Mouse (Mus musculus): ENCODE data around the gene AU022252. TPM values are rescaled to one million over a fixed set of nuclear protein-coding genes. Genes with fewer than 3 reads are reported as not detected.
"Not testable (repeated sequence)": the region's sequence is repeated elsewhere in the genome, so short reads cannot be mapped to it uniquely, and the experiment has no call there.

The AU022252 gene
- polyA plus RNA-seq (2015; fragmentation: Nextera tagmentation; extraction: Ambion mirVana) = 28.1 and 30.9 TPM in 2 replicates

DNA sequence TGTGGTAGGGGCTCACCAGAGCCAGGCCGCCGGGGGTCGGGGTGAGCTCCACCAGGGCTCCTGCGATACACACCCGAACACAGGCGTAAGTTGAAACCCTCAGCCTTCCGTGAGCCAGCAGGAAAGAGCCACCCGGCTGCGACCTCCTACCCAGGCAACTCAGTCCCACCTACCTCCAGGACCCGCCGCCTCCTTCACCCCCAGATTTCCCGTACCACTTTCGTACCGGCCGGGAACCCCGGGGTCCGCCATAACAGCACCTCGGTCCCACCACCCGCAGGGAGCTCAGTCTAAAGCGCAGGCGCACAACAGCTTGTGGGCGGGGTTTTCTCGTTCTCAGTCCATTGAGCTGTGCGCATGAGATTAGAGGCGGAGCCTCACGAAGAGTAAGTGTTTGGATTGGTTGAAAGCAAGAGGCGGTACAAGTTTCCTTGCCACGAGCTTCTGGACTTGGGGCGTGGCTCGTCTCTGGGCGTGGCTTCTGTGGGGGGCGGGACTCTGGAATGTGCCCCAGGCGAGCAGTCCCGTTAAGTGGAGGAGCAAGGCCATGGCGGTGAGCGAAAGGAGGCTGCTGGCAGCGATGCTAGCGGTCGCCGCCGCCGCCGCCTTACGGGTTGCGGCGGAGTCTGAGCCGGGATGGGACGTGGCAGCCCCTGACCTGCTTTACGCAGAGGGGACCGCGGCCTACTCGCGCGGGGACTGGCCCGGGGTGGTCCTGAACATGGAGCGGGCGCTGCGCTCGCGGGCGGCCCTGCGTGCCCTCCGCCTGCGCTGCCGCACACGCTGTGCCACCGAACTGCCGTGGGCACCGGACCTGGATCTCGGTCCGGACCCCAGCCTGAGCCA, at the start of gene AU022252, which contains the start of gene P3h1:
TSS of gene AU022252 (minus strand) at position 303 of the 846 bp plus-strand sequence.
TSS of gene P3h1 (plus strand) at position 506 of the 846 bp plus-strand sequence.
- peaks cover 10% of the 10 kb centered on the region; the same call in 1 of the 2 replicates for H3K36me3 ChIP-seq
- under 1% methylated on average over 71 of the region's 71 CpGs for WGBS

DNA sequence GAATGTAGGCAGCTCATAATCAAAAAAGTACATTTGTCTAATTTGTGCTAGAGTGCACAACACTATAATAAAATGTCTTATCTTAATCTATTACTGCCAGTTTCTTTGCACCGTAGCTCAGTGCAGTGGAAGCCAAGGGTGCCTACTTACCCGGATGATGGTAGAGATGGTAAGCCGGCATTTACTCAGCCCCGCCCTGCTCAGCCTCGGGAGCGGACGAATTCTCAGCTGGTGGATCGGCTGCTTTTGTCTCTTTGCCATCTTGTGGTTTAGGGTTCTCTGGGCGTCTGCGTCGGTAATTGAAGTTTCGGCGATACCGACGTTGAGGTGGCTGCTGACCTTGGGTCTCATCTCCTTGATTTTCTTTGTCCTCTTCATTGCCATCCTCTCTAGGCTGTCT, 46.3 kb upstream of the AU022252 start:
- H3K4me1 ChIP-seq (replicated peaks); H3K27me3 ChIP-seq (replicated peaks); H3K27ac ChIP-seq; ATAC-seq; H3K9me3 ChIP-seq; H3K4me3 ChIP-seq (replicated peaks); H3K9ac ChIP-seq; H3K4me2 ChIP-seq (replicated peaks): not testable (repeated sequence)
- H3K36me3 ChIP-seq = peaks cover 60% of the 10 kb centered on the region
- 81% methylated on average over 15 of the region's 15 CpGs for WGBS

More for the DNA sequence above, at the start of gene AU022252, which contains the start of gene P3h1:
- peak within 1 kb of the TSS; percentile 82 for H3K9ac ChIP-seq
- peak within 1 kb of the TSS; percentile 54 for H3K27ac ChIP-seq
- no peaks in the 10 kb centered on the region for H3K27me3 ChIP-seq (replicated peaks)
- H3K4me2 ChIP-seq (replicated peaks) = peak within 1 kb of the TSS; percentile 79
- H3K9me3 ChIP-seq = no peaks in the 10 kb centered on the region
- peak within 1 kb of the TSS; percentile 68 for H3K4me3 ChIP-seq (replicated peaks)
- 0 out of 2 replicates have a peak, but pooled peaks cover 7% of the 10 kb centered on the region for H3K4me1 ChIP-seq (replicated peaks)
- peak; percentile 98 for ATAC-seq

DNA sequence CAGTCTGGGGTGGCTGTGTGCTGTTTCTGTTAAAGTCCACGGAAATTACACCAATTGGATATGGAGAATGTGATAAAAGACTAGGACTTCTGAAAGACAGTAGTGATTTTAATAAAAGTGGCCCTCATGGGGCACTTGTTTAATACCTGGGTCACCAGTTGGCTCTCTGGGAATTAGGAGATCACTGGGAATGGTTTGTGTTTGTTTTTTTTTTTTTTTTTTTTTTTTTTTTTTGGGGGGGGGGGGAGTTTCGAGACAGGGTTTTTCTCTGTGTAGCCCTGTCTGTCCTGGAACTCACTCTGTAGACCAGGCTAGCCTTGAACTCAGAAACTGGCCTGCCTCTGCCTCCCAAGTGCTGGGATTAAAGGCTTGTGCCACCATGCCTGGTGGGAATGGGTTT, 43.2 kb upstream of the AU022252 start:
- H3K9ac ChIP-seq = no peak overlapping the region
- no peak overlapping the region for H3K4me2 ChIP-seq (replicated peaks)
- H3K27ac ChIP-seq = no peak overlapping the region
- no peak for ATAC-seq
- WGBS = 69% methylated on average over 2 of the region's 2 CpGs
- no peaks in the 10 kb centered on the region for H3K4me1 ChIP-seq (replicated peaks)
- H3K36me3 ChIP-seq = peaks cover 54% of the 10 kb centered on the region
- no peak overlapping the region for H3K4me3 ChIP-seq (replicated peaks)
- no peaks in the 10 kb centered on the region for H3K9me3 ChIP-seq
- no peaks in the 10 kb centered on the region for H3K27me3 ChIP-seq (replicated peaks)

DNA sequence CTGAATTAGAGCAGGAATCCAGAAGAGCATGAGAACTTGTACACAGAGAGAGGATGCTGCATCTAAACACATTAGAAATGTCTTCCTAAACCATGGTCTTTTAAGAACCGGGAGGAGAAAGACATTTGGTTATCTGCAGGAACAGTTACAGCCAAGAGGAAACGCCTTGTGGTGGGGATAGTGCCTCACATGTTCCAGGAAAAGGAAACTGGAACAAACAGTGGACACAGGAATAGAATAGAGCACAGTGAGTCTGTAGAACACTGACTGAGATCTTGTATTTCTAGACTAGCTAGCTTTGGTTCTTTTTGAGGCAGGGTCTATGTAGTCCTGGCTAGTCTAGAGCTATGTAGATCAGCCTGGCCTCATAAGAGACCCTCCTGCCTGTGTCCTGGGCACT, 42.7 kb upstream of the AU022252 start:
- WGBS = 61% methylated on average over 2 of the region's 2 CpGs
- Histone ChIP-seq H3K4me2 (replicated peaks) (no peak overlapping the region), H3K4me3 (replicated peaks) (no peak overlapping the region), H3K27me3 (replicated peaks) (no peaks in the 10 kb centered on the region), H3K9ac (no peak overlapping the region), H3K9me3 (no peaks in the 10 kb centered on the region), H3K27ac (no peak overlapping the region), H3K4me1 (replicated peaks) (no peaks in the 10 kb centered on the region), H3K36me3 (peaks cover 54% of the 10 kb centered on the region; the same call in 1 of the 2 replicates)
- ATAC-seq = no peak

DNA sequence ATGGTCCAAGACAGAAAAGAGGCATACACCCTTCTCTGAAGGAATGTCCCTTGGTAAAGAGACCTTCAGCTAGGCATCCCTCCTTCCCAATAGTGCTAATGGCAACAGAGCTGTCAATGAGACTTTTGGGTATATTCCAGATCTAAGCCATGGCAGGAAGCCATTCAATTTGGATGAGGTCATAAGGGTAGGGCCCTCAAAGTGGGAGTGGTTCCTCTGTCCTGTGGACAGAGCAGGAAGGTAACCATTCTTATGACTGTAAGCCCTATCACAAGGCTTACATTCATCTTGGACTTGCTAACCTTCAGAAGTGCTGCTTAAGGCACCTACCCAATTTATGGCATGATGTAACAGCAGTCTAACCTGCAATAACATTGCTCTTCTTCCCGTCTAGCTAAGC, 42.1 kb upstream of the AU022252 start:
- Histone ChIP-seq H3K4me2 (replicated peaks) (no peak overlapping the region), H3K4me3 (replicated peaks) (no peak overlapping the region), H3K27me3 (replicated peaks) (no peaks in the 10 kb centered on the region), H3K9ac (no peak overlapping the region), H3K36me3 (peaks cover 52% of the 10 kb centered on the region; the same call in 1 of the 2 replicates), H3K4me1 (replicated peaks) (no peaks in the 10 kb centered on the region), H3K27ac (no peak overlapping the region), H3K9me3 (no peaks in the 10 kb centered on the region)
- 0 out of 2 replicates have a peak, but pooled peaks have one; percentile 37 for ATAC-seq
- WGBS = 60% methylated on average over 1 of the region's 1 CpGs

DNA sequence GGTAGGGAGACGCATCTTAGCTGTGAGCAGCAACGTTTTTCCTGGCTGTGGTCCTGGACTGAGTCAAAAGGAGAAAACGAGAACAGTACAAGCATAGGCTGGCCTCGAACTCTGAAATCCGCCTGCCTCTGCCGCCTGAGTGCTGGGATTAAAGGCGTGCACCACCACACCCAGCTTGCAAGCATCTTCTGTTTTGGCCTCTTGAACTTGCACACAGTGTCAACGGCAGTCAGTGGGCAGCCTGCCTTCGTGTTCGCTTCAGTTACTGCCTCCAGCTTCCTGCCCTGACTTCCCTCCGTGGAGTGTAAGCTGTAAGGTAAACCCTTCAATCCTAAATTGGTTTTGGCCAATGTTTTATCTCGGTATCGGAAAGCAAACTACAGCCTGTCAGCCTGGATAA, 34.1 kb upstream of the AU022252 start:
- ATAC-seq = no peak
- 0 out of 2 replicates have a peak, but pooled peaks cover 7% of the 10 kb centered on the region for H3K36me3 ChIP-seq
- no peaks in the 10 kb centered on the region for H3K9me3 ChIP-seq
- 71% methylated on average over 13 of the region's 13 CpGs for WGBS
- no peak overlapping the region for H3K4me2 ChIP-seq (replicated peaks)
- H3K4me3 ChIP-seq (replicated peaks) = no peak overlapping the region
- H3K9ac ChIP-seq = no peak overlapping the region
- no peaks in the 10 kb centered on the region for H3K4me1 ChIP-seq (replicated peaks)
- no peak overlapping the region for H3K27ac ChIP-seq
- H3K27me3 ChIP-seq (replicated peaks) = no peaks in the 10 kb centered on the region

DNA sequence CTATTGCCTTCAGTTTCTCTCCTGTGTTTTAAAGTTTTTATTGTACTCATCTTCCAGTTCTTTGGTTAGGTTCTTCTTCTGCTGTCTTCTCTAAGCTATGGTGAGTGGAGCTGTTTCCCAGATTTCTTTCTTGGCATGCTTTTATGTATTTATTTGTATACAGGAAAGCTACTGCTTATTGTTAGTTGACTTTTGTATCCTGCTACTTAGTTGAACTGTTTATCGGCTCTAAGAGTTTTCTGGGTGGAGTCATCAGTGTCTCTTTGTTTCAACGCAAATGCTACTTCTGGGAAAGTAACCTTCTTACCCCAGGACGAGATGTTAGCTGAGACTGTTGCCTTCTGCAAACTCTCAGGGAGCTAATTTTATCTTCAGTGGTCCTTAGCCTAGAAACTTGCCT, 30.9 kb upstream of the AU022252 start:
- Histone ChIP-seq H3K9me3 (no peaks in the 10 kb centered on the region), H3K36me3 (no peaks in the 10 kb centered on the region), H3K4me3 (replicated peaks) (no peak overlapping the region), H3K27ac (no peak overlapping the region), H3K4me1 (replicated peaks) (0 out of 2 replicates have a peak, but pooled peaks cover 2% of the 10 kb centered on the region), H3K27me3 (replicated peaks) (no peaks in the 10 kb centered on the region), H3K4me2 (replicated peaks) (no peak overlapping the region), H3K9ac (no peak overlapping the region)
- no peak for ATAC-seq
- WGBS = 63% methylated on average over 3 of the region's 3 CpGs

DNA sequence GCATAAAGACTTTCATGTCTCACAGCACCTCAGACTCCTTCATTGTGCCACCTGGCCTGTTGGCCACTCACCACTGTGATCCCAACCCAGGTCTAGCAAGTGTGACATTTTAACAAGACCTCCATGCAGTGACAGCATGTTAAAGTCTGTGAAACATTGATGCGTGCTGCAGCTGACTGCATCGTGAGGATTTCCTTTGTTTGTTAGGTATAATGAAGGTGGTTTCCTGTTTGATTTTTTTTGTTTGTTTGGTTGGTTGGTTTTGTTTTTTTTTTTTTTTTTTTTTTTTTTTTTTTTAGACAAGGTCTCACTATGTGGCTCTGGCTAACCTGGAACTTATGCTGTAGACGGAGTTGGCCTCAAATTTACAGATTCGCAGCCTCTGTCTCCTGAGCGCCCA, 30.0 kb upstream of the AU022252 start:
- Histone ChIP-seq H3K27ac (no peak overlapping the region), H3K9ac (no peak overlapping the region), H3K36me3 (no peaks in the 10 kb centered on the region), H3K9me3 (no peaks in the 10 kb centered on the region), H3K4me1 (replicated peaks) (0 out of 2 replicates have a peak, but pooled peaks cover 2% of the 10 kb centered on the region), H3K4me3 (replicated peaks) (no peak overlapping the region), H3K4me2 (replicated peaks) (no peak overlapping the region), H3K27me3 (replicated peaks) (no peaks in the 10 kb centered on the region)
- WGBS = 85% methylated on average over 5 of the region's 5 CpGs
- no peak for ATAC-seq

DNA sequence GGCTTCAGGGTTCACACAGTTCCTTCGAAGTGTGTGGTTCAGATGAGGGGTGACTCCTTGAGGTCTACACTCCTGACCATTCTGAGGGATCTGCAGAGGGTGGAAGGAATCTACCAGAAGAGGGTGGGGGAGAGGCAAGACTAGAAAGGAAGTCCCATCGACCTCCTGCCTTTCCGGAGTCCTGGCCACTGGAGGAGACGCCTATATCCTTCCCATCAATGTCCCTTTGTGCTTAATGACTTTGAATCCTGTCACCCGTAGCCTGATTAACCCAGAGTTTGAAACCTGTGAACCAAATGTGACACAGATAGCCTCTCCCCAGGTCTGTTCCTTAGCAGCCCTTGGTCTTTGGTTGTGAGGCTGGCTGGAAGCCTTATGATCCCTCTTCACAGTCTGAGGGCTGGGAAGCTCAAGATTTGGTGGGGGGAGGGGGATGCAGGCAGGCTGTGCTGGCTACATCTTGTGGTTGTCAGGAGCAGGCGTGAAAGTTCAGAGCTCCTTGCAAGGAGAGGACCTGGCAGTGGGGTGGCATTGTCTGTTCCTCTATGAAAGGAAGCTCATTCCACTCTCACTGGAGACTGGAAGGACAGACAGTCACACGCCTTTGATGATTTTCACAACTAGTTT, 28.7 kb upstream of the AU022252 start:
- Histone ChIP-seq H3K27ac (no peak overlapping the region), H3K9ac (no peak overlapping the region), H3K27me3 (replicated peaks) (no peaks in the 10 kb centered on the region), H3K36me3 (no peaks in the 10 kb centered on the region), H3K4me1 (replicated peaks) (0 out of 2 replicates have a peak, but pooled peaks cover 2% of the 10 kb centered on the region), H3K4me2 (replicated peaks) (no peak overlapping the region), H3K9me3 (no peaks in the 10 kb centered on the region), H3K4me3 (replicated peaks) (no peak overlapping the region)
- WGBS = 51% methylated on average over 7 of the region's 7 CpGs
- no peak for ATAC-seq

DNA sequence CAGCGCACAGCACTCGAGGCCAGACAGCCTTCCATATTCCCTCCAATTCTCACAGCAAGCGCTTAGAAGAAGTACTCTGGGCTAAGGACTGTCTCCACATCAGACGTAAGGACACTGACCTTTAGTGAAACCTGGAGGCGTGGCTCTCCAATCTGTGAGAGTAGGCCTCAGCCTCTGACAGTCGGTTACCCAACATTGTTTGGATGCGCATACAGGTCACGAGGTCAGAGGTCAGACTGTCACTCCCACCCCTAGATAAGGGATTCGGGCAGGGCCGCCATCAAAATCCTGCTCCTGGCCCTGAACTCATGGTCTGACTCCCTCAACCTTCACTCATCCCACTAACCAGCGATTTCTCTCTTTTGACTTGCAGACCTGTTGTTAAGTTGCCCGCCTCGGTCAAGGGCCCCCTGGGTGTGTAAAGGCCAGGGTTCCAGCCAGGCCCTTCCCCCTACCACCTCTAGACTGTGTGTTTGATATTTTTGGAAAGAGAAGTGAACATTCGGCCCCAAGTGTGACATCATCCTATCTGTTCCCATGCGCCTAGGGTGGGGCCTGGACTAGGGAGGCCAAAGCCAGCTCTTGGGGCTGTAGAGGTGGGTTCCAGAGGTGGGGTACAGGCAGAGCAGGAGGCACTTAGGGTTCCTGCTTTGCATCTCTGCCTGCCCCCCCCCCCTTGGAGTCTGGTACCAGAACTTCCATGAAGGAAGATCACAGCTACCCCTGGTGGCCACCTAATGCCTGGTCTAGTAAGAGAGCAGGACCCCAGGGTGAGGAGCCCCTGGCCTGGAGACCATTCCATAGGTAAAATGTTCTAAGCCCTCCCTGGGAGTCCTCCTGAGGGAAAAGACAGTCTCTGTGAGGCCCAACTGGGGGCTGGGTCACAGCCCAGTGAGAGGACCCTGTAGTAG, 27.1 kb upstream of the AU022252 start:
- 80% methylated on average over 15 of the region's 15 CpGs for WGBS
- ATAC-seq = no peak
- no peaks in the 10 kb centered on the region for H3K36me3 ChIP-seq

DNA sequence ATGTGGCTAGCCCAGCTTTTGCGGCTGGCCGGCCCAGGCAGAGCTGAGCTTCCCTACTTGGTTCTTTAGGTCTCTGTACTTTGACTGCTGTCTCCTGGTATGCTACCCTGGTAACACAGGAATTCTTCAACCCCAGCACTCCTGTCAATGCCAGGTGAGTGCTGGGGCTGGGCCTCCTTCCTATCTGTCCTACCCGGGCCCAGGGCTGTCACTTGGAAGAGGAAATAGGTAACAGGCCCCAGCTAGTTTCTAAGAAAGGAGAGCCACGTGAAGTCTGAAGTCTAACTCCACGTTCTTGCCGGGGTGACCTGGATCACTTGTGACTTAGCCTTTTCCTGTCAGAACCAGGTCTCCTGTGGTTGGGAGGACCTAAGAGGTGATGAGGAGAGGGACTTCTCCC, 24.6 kb upstream of the AU022252 start:
- Histone ChIP-seq H3K36me3 (no peaks in the 10 kb centered on the region), H3K9ac (no peak overlapping the region), H3K27ac (0 out of 2 replicates have a peak overlapping the region, but pooled peaks have one; percentile 15), H3K4me2 (replicated peaks) (no peak overlapping the region), H3K4me1 (replicated peaks) (peaks cover 6% of the 10 kb centered on the region; the same call in 1 of the 2 replicates), H3K27me3 (replicated peaks) (no peaks in the 10 kb centered on the region), H3K9me3 (no peaks in the 10 kb centered on the region), H3K4me3 (replicated peaks) (no peak overlapping the region)
- ATAC-seq = peak; percentile 56
- WGBS = 54% methylated on average over 6 of the region's 6 CpGs

More for the DNA sequence above, 27.1 kb upstream of the AU022252 start:
- Histone ChIP-seq H3K27me3 (replicated peaks) (no peaks in the 10 kb centered on the region), H3K4me1 (replicated peaks) (0 out of 2 replicates have a peak, but pooled peaks cover 2% of the 10 kb centered on the region), H3K4me2 (replicated peaks) (no peak overlapping the region), H3K9ac (no peak overlapping the region), H3K9me3 (no peaks in the 10 kb centered on the region), H3K4me3 (replicated peaks) (no peak overlapping the region), H3K27ac (no peak overlapping the region)

Measured in intestine, embryonic 15.5 days (tissue).